Comparison of ENCODE assay signal across 23 mouse cellular contexts in genomic region chr1:31156185-31156584, GRCm38 (mm10). TPM values are rescaled to one million over a fixed set of nuclear protein-coding genes. Genes with fewer than 3 reads are reported as not detected.
"Had no signal": no experiment of that assay in that cellular context is flagged by ENCODE, and none has a peak within 500 bp of the region (broad histone marks: within the 10 kb centered on the region; RNA-seq: fewer than 3 reads in every experiment).

No protein-coding gene starts in this region.

- H3K4me2 ChIP-seq: kidney, embryonic 15.5 days; limb, embryonic 12.5 days; limb, embryonic 15.5 days; liver, embryonic 11.5 days; lung, embryonic 15.5 days; midbrain, embryonic 11.5 days; neural tube, embryonic 12.5 days; neural tube, embryonic 15.5 days had no signal

- H3K9me3 ChIP-seq: kidney, embryonic 15.5 days; limb, embryonic 15.5 days; lung, embryonic 15.5 days; neural tube, embryonic 12.5 days; neural tube, embryonic 15.5 days had no signal

- H3K9ac ChIP-seq: kidney, embryonic 15.5 days; limb, embryonic 12.5 days; limb, embryonic 15.5 days; liver, embryonic 14.5 days; liver, postnatal 0 days; lung, embryonic 15.5 days; neural tube, embryonic 12.5 days; neural tube, embryonic 15.5 days had no signal

- H3K4me3 ChIP-seq: kidney, embryonic 15.5 days; limb, embryonic 12.5 days; limb, embryonic 15.5 days; lung, embryonic 15.5 days; neural tube, embryonic 12.5 days; neural tube, embryonic 15.5 days had no signal

- ATAC-seq: liver, postnatal 0 days had no signal

- DNase-seq: kidney, adult 11 months; kidney, postnatal 10 days; left cerebral cortex, postnatal 4 days; liver, postnatal 0 days; lung, postnatal 14 days; lung, postnatal 4 days; midbrain, embryonic 14.5 days; retina, postnatal 1 day; right cerebral cortex, postnatal 25 days; thymus, adult 2 months; thymus, postnatal 14 days; thymus, postnatal 4 days had no signal

- H3K27me3 ChIP-seq: kidney, embryonic 15.5 days; limb, embryonic 12.5 days; limb, embryonic 15.5 days; lung, embryonic 15.5 days; neural tube, embryonic 12.5 days; neural tube, embryonic 15.5 days had no signal

- H3K4me1 ChIP-seq: kidney, embryonic 15.5 days; limb, embryonic 12.5 days; limb, embryonic 15.5 days; lung, embryonic 15.5 days; neural tube, embryonic 12.5 days; neural tube, embryonic 15.5 days had no signal

- H3K27ac ChIP-seq: kidney, embryonic 15.5 days; limb, embryonic 12.5 days; limb, embryonic 15.5 days; liver, embryonic 14.5 days; lung, embryonic 15.5 days; neural tube, embryonic 12.5 days; neural tube, embryonic 15.5 days had no signal

- H3K36me3 ChIP-seq: kidney, embryonic 15.5 days; limb, embryonic 12.5 days; limb, embryonic 15.5 days; lung, embryonic 15.5 days; neural tube, embryonic 12.5 days; neural tube, embryonic 15.5 days had no signal

RNA-seq across cellular contexts. Expression of gene Lgsn, which starts 20.0 kb away (rescaled TPM):
- polyA plus RNA-seq: kidney, embryonic 15.5 days; limb, embryonic 12.5 days; limb, embryonic 15.5 days; liver, embryonic 11.5 days; liver, embryonic 14.5 days; liver, postnatal 0 days; lung, embryonic 15.5 days; midbrain, embryonic 11.5 days; midbrain, embryonic 14.5 days; midbrain, postnatal 0 days; neural tube, embryonic 12.5 days; spleen, adult 2 months; thymus, adult 2 months had no signal
